Mouse (Mus musculus): ENCODE data around the gene Sec14l5.
A peak's percentile ranks its signal among the peaks of the same experiment; 100 is the strongest.
"Not testable (repeated sequence)": the region's sequence is repeated elsewhere in the genome, so short reads cannot be mapped to it uniquely, and the experiment has no call there.

Sec14l5 gene

DNA sequence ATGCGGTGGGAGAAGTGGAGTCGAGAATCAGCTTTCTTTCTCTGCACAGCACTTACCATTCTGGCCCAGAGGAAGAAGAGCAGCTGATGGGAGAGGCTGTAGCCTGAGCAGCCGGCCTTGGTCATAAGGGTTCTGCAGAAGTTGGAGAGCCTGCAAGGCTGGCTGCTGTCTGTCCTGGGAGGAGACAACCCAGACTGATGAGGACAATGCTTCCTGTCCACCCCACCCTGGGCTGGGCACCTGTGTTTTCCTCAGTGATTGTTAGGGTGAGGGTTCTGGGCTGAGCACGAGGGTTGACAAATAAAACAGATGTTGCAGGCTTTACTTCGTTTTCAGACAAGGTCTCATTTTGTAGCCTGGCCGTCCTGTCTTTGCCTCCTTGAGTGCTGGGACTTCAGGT lies 69.8 kb downstream of the Sec14l5 start:
- no peak for DNase-seq (ENCODE audit: low read depth)

- no peak for DNase-seq (ENCODE audit: low read depth)
Measured at GRCm38 (mm10) chr16:5217341-5218133, 70.6 kb downstream of the Sec14l5 start.

DNA sequence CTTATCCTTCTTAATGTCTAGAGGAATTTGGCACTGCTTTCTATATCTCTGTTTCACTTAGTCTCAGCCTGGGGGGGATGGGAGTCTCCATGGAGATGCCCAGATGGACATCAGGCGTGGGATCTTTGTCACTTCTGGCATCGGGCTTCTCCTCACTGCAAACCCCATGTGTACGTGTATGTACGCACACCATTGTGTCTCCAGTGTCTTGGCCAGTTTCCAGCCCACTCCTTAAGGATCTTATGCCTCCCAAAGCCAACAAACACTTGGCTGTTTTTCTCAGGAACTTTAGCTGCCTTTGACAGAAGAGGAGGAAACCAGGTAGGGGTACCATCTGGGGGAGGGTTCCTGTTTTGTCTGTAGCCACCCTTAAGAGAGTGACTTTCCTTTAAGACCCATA lies 74.5 kb downstream of the Sec14l5 start:
- no peak for DNase-seq (ENCODE audit: low read depth)

- DNase-seq (ENCODE audit: low read depth) = no peak
Measured at GRCm38 (mm10) chr16:5222140-5222539, 75.2 kb downstream of the Sec14l5 start, which contains the start of gene AU021092. AU021092 (minus strand) TSS chr16:5222299.

DNA sequence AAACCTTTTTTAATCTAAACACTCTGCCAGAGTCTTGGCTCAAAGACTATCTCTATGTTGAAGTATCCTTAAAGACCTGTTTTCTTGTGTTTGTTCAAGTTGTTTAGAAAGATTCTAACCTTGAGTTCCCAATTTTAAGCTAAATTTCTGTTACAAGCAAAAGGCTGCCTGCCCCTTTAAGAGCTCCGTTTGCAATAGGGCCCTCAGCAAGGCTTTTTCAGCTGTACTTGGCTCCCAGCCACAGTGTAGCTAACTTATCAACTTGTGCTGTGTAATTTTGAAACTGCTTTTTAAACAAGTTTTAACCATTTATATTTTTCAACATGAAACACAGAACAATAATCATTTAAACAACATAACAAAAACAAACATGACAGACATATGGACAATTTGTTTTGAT lies 79.6 kb downstream of the Sec14l5 start:
- not testable (repeated sequence) for DNase-seq (ENCODE audit: low read depth)

GRCm38 (mm10) chr16:5227501-5227900 lies 80.6 kb downstream of the Sec14l5 start:
- not testable (repeated sequence) for DNase-seq (ENCODE audit: low read depth)

DNA sequence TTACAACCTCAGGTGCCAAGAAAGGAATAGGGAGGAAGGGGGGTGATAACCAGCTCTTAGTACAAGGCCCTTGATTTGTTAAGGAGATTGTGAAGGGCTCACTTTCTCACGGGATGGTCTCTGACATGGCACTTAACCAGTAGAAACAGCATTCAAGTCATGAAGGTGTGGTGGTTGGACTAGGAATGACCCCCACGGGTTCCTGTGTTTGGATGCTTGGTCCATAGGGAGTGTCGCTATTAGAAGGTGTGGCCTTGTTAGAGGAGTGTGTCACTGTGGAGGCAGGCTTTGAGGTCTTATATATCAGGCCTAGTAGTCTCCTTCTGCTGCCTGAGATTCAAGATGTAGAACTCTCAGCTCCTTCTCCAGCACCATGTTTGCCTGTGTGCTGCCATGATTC lies 81.2 kb downstream of the Sec14l5 start:
- not testable (repeated sequence) for DNase-seq (ENCODE audit: low read depth)

GRCm38 (mm10) chr16:5232982-5233381 lies 86.1 kb downstream of the Sec14l5 start:
- no peak for DNase-seq (ENCODE audit: low read depth)

- peak; percentile 97 for DNase-seq (ENCODE audit: low read depth)
Measured at GRCm38 (mm10) chr16:5233418-5234313, 86.8 kb downstream of the Sec14l5 start, which contains the start of gene Alg1. Alg1 (plus strand) TSS chr16:5233621.

All from 416B (cell line).